Mouse (Mus musculus): ENCODE measurements around the gene Fam71e1. TPM values are rescaled to one million over a fixed set of nuclear protein-coding genes. Genes with fewer than 3 reads are reported as not detected.

The Fam71e1 gene
- polyA plus RNA-seq, 2 experiments from 2014 or later = 3.3 to 4.0 TPM

DNA sequence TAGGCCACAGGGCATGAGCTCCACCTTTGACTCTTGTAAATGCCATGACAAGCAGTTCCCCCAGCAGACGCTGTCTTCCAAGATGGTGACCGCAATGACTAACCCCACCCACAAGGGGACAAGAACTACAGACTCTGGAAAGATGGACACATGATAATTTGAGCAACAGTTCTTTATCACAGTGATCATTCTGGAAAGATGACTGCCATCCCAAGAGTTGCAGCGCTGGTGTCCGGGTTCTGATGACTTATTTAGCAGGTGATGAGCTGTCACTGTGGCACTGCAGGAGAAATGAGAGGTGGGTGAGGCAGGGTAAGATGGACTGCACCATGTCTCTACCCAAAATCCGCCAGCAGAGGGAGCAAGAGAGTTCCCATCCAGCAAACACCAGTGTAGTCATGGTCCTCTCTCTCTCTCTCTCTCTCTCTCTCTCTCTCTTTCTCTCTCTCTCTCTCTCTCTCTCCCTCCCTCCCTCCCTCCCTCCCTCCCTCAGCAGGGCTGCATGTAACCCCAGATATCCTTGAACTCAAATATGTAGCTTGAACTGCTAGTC is 5.3 kb downstream of the Fam71e1 start:
- ATAC-seq = peak; percentile 71

DNA sequence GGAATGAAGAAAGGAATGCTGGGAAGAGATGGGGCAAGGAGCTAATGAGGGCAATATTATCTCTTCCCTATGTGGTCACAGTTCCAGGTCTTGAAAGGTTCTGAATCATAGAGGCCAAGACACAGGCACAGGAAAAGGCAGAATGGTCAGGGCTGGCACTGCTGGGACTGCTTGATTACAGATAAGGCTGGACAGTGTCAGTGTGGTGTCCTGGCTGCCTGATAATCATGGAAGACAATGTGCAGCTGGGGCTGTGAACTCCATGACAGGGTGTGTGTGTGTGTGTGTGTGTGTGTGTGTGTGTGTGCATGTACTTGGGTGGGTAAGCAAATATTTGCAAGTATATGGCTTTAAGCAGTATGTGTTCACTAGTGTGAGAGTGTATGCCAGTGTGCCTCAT is 11.1 kb downstream of the Fam71e1 start:
- no peak for ATAC-seq

DNA sequence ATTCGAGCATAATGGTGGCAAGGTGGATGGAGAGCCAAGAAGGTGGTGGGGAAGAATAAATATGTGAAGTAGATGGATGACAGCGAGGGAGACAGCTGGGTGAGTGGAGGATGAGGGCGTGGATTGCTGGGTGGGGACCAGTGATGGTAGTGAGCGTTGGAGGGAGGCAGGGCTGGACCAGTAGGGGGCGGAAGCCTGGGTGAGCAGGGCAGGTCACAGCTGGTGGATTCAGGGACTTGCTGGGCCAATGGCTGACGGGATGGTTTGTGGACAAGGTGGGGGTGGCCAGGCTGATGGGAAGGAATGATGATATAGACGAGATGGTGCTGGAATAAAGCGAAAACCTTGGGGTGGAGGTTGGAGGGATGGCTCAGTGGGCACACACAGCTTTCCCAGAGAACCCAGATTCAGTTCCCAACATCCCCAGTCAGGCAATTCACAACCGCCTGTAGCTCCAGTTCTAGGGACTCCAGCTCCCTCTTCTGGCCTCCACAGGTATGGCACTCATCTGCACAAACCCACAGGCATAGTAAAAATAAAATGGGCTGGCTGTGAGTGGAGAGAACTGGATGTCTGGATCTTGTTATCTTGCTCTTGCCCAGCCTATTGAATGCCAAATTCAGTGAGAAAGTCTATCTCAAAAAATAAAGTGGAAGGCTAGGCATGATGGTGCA is 23.0 kb downstream of the Fam71e1 start:
- ATAC-seq = no peak

DNA sequence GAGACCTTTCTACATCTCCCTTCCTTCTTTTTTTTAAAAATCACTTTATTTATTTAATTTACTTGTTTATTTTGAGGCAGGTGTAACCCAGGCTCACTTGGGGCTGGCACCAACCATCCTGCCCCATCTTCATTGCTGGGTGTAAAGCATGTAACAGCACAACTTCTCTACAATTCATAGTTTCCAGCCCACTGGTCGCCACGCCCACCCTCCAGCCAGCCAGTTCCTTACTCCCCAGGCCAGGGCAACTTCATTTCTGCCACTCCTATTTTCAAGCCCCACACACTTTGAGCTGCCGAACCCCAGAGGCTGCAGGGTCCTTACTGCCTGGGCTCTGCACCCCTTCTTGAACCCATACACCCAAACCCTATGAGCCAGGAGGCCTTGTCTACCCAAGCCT is 24.6 kb downstream of the Fam71e1 start:
- no peak for ATAC-seq

DNA sequence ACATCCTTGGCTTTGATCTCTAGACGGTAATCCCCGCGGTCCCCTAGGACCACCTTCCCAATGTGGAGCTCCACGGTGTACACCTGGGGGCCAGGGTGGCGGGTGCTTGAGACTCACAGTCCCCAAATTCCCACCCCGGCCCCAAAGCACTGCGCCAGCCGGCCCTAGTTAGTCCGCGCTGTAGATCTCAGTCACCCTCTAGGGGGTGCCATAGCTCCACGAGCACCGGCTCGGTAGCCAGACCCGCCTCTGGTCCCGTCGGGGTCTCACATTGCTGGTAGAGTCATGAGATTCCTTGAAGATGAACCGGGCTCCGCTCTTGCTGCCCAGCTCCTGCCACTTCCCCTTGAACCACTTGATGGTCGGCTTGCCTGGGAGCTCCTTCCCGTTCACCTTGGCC is 25.3 kb downstream of the Fam71e1 start:
- ATAC-seq = no peak

DNA sequence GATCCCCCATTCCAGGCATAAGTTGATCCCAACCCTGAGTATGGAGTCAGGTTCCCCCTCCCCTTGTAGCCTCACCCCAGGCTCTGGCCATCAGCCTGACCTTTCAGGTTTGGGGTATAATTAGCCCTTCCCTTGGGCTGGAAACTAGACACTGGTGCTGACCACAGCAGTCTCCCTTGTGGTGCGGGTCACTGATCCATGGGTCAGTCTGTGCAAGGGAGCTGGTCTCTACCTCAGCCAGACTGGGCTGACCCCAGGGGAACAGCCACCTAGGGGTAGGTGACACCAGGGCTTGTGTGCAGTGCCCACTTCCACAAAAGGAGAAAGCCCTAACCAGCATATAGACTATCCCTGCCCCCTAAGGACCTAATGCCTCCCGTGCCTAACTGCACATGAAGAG is 26.7 kb downstream of the Fam71e1 start:
- no peak for ATAC-seq

DNA sequence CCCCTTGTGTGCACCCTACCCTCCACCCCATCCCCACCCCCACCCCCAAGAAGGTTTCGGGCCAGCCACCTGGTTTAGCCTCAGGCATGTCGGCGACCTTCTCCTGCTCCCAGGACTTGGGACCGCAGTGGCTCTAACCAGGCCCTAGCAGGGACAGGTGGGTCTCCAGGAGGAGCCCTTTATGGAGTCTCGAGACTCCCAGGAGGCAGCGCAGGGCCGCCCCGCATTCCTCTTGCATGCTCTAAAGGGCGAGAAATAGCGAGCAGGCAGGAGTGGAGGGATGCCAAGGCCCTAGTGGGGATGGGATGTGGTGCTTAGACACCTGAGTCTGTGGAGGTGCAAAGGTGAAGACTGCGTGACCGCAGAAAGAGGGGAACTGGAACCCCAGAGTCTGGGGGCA is 28.1 kb downstream of the Fam71e1 start, which contains the start of gene Mybpc2:
TSS of gene Mybpc2 (minus strand) at position 155 of the 400 bp plus-strand sequence.
- ATAC-seq = no peak

DNA sequence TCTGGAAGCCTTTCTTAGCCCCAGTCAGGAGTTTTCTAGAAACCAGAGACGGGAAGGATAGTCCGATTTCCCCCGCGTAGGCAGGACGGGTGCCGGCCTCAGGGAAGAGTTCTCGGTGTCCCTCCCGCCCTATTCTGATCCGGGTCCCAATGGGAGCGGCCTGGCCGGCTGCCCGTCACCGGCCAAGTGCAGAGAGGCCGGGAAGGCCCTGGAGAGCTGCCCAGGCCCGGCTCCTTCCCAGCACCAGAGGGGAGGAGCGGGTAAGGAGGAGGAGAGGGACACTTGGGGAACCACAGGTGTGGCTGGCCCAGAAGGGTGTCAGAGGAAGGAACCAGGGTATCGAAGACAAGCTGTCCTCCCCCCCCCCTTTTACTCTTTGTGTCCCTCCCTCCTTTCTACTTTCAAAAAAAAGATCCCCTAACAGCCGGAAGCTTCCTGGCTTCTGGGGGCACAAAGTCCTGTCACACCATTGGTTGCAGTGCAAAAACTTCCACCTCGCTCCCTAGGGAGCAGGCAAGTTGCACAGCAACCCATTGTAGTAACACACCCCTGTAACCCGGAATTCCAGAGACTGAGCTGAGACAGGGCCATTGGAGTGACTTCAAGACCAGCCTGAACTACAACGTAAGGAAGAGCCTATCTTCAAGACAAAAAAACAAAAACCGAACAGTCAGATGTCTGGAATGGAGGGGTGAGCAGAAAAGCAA is 28.9 kb downstream of the Fam71e1 start:
- no peak for ATAC-seq

DNA sequence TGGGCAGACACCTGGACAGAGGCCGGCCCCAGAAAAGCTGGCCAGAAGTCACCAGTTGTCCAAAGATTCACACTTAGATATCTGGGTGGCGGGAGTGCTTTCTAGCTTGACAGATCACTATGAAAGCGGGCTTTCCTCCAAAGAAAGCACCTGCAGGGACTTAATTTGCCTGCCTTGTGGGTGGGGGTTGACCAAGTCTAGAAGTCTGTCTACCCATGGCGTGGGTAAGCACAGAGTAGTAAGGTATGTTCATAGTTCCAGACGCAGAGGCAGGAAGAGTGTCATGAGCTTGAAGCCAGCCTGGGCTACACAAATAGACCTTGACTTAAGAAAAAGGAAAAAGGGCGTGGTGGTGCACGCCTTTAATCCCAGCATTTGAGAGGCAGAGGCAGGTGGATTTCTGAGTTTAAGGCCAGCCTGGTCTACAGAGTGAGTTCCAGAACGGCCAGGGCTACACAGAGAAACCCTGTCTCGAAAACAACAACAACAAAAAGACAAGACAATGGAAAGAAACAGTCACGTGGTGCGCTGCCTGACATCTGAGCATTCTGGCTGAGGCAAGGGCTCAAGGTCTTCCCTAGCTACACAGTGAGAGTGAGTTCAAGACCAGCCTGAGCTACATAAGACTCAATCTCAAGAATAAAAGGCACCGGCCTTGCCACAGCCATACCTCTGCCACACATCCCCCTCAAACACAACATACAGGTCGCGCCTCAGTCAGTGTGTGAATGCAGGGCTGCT is 30.2 kb downstream of the Fam71e1 start:
- ATAC-seq = no peak

DNA sequence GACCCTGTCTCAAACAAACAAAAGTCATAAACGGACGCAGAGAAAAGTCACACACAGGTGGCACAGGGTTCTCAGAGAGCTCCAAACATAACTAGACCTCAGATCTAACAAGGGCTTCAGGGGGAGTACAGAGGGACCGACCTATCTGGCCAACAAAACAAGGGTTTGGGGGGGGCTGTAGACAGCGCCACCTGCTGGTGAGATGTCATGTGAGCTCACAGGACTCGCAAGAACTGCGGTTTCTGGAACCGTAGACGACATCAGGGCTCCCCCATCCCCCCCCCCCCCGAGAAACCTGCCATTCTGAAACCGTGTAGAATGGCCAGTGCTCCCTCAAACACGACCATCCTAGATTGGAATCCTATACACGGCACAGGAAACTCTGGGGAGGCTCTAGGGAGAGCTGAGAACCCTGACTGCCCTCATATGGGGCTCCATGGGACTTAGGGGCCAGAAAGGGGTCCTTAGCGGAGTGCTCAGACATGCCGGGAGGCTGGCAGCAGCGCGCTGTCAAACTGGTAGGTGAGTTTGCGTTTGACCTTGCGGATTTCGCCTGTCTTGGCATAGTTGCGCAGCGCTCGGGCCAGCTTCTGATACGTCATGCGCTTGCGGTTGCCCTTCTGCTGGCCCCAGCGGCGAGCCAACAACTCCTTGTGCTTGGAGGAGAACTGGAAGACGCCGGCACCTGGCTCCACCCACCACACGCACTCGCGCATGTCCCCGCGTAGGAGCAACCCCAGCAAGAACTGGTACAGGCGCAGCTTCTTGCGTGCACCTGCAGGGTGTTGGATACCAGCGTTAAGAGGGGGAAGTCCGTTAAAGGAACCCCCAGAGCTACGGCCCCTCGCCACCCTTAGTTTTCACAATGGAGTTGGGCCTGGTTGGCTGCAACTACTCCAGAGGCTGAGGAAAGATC is 31.4 kb downstream of the Fam71e1 start:
- peak; percentile 49 for ATAC-seq

DNA sequence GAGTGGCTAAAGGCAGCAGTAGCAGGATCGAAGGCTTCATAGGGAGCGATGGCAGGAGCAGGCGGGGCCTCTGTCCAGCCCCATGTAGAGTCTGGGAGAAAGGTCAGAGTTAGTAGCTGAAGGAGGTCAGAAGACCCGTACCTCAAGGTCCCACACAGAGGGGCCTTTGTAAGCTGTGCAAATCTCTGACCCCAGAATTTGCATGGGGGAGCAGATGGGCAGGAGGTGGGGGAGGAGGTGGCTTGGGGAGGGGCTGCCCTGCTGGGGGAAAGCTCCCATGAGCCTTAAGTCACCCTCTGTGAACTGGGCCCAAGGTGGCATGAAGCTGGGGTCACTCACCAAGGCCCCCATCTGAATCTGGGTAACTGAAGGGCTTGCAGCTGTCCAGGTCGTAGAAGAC is 33.1 kb downstream of the Fam71e1 start:
- ATAC-seq = no peak

DNA sequence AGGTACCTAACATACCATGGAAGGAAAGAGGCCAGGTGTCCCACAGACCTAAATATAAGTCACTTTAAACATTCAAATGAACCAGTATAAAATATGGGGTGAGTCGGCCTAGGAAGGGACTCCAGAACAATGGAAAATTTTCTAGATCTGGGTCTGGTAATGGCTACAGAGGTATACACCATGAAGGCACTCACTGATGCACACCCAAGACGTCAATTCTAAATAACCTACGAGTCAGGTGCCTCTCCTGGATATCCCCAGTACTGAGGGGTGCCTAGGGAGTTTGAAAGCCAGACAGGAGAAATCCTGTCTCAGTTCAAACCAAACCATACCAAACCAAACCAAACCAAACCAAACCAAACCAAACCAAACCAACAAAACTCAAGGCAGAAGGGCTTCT is 34.1 kb downstream of the Fam71e1 start:
- no peak for ATAC-seq

DNA sequence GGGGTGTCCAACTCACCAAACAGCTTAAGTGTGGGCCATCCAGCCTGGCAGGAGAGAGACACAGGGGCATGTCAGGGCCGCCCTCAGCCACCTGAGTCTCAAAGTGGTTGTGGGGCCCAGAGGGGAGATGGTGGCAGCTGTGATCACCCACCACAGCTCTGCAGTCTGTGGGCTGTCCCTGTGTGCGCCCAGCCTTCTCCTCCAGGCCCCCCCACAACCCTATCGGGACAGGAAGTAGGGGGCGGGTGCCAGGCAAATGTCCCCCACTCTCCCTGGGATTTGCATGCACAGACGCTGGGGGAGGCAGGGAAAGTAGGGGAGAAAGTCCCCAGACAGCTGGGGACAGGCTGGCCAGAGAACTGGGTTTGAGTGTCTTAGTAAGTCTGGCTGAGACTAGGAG is 34.8 kb downstream of the Fam71e1 start:
- ATAC-seq = no peak

DNA sequence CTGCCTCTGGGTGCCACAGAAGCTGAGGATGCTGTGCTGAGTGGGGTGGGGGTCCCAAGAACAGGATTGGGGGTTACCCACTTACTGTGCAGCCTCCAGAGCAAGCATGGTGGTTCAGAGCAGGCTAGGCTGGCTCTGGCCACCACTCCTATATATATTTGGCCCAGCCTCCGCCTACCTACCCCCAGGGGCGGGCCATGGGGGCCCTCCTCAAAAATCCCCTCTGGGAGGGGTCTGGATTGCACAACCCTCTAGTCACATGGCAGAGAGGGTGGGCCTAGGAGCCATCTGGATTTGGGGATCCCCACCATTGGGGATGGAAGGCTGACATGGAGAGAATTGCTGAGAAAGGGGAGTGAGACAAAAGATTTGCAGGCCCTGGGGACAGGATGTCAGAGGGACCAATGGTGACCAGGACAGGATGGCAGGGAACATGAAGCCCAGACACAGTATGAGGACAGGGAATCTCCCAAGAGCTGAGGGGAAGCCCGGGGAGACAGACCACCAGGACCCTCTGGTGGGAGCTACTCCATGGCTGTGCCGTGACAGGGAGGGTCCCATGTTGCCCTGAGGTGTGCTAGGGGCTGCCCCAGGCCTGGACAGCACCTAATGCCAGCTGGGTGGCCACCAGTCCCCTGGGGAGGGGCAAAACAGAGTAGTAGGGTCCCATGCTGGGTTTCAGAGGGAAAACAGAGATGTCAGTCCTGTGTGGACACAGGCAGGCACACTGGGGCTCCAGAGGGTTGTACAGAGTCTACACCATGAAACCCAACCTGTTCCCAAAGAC is 35.8 kb downstream of the Fam71e1 start, which contains the start of gene Spib:
TSS of gene Spib (minus strand) at position 126 of the 787 bp plus-strand sequence.
- no peak for ATAC-seq

DNA sequence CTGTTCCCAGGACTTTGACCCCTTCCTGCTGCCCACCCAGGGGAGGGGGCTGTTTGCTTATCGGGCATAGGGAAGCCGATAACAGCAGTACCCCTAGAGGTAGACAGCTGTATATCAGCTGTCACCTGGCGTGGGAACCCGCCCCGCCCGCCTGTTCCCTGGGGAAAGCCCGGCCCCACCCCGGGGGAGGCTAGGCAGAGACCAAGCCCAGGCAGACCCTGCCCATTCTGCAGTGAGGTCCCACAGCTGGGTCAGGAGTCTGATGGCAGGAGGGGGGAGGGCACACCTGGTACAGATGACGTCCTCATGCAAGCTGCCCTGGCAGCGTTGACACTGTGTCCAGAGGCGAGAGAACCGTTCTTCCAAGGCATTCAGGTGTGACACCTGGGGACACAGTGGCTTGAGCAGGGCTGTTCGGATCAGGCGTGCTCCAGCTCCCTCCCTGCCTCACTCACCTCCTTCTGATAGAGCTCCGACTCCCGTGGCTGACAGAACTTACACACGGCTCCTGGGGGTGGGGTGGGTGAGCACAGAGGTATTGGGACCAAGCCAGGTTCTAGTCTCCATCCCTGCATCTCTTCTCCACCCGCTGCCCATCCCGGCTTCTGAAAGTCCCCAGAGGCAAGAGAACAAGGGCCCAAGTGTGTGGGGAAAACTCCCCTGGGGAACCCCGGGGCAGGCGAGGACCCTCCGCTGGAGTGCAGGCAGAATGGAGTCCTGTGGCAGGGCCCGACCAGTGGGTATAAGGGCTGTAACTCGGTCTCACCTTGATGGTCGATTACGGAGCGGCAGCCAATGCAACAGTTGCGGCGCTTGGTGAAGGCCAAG is 36.8 kb downstream of the Fam71e1 start:
- no peak for ATAC-seq

DNA sequence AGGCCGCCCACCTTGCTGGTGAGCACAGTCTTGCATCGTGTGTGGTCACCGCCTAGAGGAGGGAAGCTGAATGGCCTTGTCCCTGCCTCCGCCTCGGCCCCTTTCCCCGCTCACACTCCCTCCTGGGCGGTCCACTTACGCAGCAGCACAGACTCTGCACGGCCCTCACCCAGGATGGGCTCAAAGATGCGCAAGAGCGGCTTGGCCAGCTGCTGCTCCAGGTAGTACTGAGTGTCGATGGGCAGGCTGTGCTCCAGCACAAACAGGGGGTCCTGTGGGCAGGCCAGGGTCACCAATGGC is 37.3 kb downstream of the Fam71e1 start:
- ATAC-seq = no peak

DNA sequence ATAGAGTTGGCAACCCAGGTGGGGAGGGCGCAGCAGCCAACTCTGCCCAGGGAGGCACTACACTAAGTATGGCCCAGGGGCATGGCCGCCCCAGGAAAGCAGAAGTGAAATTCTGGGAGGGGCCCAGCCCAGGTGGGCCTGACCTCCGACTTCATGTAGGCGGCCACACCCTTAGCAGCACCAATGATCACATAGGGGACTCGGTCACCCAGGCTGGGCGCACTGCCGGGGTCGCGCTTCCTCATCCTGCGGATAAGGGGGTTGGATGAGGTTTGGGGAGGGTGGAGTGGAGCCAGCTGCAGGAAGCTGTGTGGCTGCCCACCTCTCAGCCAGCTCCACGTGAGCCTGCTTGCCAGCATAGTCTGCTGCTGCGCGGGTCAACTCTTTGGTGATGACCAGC is 37.9 kb downstream of the Fam71e1 start:
- ATAC-seq = no peak

DNA sequence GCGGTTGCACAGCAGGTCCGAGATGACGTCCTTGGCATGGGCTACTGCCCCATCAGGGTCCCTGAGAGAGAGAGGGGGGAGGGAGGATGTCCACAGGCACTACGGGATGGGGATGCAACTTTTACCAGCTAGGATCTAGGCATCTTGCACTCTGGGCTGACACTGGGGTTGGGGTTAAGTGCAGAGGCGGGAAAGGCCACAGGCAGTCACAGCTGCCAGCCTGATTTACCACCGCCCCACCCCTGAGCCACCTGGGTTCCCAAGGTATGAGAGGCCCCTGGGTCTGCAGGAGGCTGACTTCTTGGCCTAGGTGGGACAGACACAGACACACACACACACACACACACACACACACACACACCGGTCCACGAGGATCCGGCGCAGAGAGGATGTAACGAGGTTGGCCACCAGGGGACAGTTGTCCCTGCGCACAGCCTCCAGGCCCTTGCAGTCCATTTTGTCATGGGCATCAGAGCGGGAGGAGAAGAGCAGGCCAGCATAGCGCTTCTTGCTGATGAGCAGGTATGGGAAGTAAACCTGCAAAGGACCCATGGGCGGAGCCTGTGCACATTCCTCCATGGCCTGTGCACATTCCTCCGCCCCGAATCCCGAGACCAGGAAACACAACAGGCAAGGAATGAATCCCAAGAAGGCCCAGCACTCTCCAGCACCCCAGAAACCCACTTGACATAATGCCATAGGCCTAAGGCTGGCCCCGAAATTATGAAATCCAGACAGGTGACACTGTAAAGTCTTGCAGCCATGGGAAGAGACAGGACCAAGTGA is 38.5 kb downstream of the Fam71e1 start:
- ATAC-seq = no peak

DNA sequence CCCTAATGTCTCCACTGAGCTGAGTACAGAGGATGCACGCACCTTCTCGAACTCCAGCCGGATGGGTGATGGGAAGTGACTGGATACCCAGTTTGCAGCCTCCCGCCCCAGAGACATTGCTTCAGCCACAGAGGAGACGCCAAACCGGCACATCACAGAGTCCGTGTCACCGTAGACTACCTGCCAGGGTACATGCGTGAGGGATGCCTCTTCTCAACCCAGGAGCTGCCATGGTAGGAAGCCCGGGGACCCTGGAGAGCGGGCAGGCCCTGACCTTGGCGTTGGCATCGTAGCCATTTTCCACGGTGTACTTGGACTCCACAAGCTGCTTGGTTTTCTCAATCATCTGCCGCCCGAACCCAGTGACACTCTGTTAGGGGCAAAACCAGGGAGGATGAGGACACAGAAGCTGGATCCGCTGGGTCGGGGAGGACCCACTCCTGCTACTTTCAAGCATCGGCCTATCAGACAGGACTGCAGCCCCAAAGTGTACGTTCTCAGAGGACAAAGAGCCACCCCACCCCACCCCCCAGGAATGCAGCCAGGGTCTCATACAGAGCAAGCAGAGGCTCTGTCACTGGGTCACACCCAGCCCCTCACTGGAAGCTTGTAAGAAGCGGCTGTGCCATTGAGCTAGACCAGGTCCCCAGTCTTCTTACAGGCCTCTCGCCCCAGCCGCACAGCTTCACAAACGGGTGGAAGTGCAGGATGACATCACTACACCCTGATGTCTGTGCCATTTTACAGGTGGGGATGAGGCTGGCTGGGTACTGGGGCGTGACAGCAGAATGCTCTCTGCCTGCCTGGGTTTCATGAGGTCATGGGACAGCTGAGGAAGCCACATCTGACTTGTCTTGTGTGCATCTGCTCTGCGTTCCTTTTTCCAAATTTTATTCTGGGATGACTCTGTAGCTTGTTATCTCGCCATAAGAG is 39.5 kb downstream of the Fam71e1 start:
- ATAC-seq = no peak
